Mouse (Mus musculus) macrophage (primary cell): Measurements from ENCODE around the gene Mtif3. TPM values are rescaled to one million over a fixed set of nuclear protein-coding genes. Genes with fewer than 3 reads are reported as not detected.
"Not testable (repeated sequence)": the region's sequence is repeated elsewhere in the genome, so short reads cannot be mapped to it uniquely, and the experiment has no call there.

Experiments used
- H3K27ac ChIP-seq: fragments of 350-480 bp; formaldehyde crosslinking; 2 replicates; pipeline ENCODE4 v1.9.0; 2021
- H3K36me3 ChIP-seq: fragments of 350-480 bp; formaldehyde crosslinking; 2 replicates; pipeline ENCODE4 v1.9.0; 2021; ENCODE audit errors: inconsistent target
- H3K4me3 ChIP-seq: fragments of 350-480 bp; formaldehyde crosslinking; 2 replicates; pipeline ENCODE4 v1.9.0; 2021; ENCODE audit errors: inconsistent target
- H3K79me2 ChIP-seq: fragments of 350-480 bp; formaldehyde crosslinking; 2 replicates; pipeline ENCODE4 v1.9.0; 2021; ENCODE audit errors: inconsistent target
- WGBS: methylation state at CpG from one replicate; pipeline ENCODE4 v1.1.7; 2026; ENCODE audit warnings: inconsistent platforms; ENCODE audit not compliant: missing documents; 5-methylcytosine and 5-hydroxymethylcytosine counted together
- polyA plus RNA-seq: library from polyadenylated mRNA; stranded (reverse); fragments of 250-400 nt; gene quantifications from 3 replicates; pipeline ENCODE4 v1.2.4, GENCODE M21; 2018; ENCODE audit warnings: inconsistent platforms

Gene Mtif3
- polyA plus RNA-seq, 1 experiment from 2014 or later = 31.4 TPM

DNA sequence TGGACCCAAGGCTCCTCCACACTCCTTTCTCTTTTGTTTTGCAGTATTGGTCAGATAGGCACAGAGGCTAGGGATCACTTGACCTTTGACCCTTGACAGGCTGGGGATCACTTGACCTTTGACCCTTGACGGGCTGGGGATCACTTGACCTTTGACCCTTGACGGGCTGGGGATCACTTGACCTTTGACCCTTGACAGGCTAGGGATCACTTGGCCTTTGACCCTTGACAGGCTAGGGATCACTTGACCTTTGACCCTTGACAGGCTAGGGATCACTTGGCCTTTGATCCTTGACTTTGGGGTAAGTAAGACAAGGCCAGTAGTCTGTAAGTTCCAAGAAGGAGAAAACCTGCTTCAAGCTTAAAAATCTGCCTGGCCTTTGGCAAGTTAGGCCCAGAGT lies 21.7 kb downstream of the Mtif3 start:
- not testable (repeated sequence) for H3K4me3 ChIP-seq
- no CpG with 5 or more reads among the region's 2 CpGs for WGBS

DNA sequence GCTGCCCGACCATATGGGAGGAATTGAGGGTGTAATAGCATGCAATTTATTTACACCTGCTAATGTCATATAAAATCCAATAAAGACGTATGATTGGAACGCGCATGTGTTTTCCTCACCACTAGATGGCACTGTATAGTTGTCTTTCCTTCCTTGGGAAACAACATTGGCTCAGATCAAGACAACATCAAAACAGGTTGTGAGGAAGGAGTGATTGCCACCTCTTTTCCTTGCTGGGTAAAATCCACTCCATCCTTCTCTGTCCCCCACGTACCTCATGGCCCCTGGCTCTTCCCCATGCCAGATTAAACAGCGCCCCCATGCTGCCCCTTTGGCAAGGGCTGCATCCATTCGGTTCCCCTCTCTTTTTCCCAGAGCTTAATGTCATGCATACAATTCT lies 23.4 kb downstream of the Mtif3 start:
- H3K4me3 ChIP-seq = no peak overlapping the region
- no peaks in the 10 kb centered on the region for H3K36me3 ChIP-seq
- 27% methylated on average over 7 of the region's 7 CpGs for WGBS
- H3K27ac ChIP-seq = no peak overlapping the region
- no peaks in the 10 kb centered on the region for H3K79me2 ChIP-seq

More for the DNA sequence above, 21.7 kb downstream of the Mtif3 start:
- H3K79me2 ChIP-seq, H3K27ac ChIP-seq, H3K36me3 ChIP-seq: not testable (repeated sequence)

DNA sequence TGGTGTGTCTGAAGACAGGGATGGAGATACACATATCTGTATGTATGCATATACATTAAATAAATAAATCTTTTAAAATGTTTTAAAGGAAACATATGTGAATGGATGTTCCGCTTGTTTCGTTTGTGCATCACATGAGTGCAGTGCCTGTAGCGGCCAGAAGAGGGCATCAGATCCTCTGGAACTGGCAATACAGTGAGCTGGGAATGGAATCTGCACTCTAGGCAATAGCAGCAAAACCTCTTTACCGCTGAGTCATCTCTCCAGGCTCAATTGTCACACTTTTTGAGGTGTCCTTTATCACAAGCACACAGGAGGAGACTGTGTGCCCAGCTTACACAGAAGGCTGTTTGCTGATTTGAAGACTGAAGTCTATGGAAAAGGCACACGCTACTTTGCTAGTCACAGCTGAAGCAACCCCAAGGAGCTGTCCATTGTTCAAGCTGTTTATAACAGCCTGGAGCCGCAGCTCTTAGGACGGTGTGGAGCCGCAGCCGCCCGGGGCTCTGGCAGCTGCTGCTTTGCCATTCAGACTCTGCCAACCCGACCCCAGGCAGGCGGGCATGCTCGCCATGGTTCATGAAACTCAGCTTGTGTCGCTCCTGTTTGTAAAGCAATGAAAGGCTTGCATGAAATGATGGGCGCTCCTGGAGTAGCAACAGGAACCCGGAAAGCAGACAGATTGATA lies 24.3 kb downstream of the Mtif3 start:
- 88% methylated on average over 16 of the region's 16 CpGs for WGBS

DNA sequence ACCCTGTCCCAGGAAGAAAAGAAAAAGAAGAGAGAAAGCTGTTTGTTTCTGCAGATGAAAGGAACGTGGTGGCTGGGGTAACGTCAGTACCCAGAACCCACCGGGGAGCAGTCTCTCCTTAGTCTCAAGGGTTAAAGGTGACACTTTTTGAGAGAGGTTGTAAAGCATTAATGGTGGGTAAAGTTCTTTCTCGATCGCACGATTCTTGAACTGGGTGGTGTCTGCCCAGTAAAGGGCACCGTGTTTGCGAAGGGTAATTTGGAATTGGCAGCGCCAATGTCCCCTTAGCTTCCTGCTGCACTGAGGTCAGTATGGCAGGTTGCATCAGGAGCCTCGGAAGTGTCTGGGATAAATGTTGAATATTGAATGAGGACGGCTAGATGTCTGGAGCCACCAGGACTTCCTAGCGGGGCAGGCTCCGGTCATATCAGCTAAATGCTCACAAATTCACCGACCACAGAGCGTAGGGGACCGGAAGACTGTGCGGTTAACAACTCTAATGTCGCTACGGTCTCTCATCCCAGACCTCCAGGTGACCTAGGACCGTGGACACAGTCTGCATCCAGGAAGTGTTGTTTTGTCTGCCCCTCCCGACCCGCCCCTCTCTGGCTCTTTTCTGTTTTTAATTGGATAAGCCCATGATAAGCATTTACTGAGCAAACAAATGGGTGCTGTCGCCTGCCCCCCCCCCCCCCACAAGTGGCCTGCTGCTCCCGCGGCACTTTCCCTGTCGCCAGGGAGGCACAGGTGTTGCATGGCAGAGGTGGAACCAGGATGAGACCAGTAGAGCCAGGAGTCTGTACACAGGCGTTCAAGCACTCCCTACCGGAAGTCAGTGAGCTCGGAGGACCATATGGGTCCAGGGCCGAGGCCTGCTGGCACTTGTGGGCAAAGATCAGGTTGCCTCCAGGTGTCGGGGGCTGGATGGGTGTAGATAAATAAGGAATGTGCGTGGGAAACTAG lies 25.8 kb downstream of the Mtif3 start:
- no peaks in the 10 kb centered on the region for H3K79me2 ChIP-seq

More for the DNA sequence above, 24.3 kb downstream of the Mtif3 start:
- Histone ChIP-seq H3K36me3 (no peaks in the 10 kb centered on the region), H3K27ac (no peak overlapping the region), H3K4me3 (no peak overlapping the region), H3K79me2 (no peaks in the 10 kb centered on the region)

DNA sequence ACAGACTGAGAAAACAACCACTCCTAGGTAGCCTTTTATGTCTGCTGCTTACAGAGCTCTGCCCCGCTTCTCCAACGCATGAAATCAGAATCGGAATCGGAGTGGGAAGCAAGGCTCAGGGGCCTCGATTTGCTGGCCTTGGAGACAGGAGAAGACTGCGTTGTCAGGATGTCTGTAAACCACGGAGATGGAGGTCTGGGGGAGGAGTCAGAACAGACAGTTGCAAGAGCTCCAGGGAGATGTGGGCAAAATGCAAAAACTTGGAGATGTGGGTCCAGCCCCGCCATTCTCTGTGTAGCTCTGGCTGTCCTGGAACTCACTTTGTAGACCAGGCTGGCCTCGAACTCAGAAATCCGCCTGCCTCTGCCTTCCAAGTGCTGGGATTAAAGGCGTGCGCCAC lies 30.1 kb downstream of the Mtif3 start:
- Histone ChIP-seq H3K4me3 (no peak overlapping the region), H3K79me2 (no peaks in the 10 kb centered on the region), H3K36me3 (no peaks in the 10 kb centered on the region), H3K27ac (no peak overlapping the region)
- 80% methylated on average over 12 of the region's 12 CpGs for WGBS

More for the DNA sequence above, 25.8 kb downstream of the Mtif3 start:
- no peak overlapping the region for H3K4me3 ChIP-seq
- 86% methylated on average over 28 of the region's 32 CpGs for WGBS
- no peaks in the 10 kb centered on the region for H3K36me3 ChIP-seq
- no peak overlapping the region for H3K27ac ChIP-seq

DNA sequence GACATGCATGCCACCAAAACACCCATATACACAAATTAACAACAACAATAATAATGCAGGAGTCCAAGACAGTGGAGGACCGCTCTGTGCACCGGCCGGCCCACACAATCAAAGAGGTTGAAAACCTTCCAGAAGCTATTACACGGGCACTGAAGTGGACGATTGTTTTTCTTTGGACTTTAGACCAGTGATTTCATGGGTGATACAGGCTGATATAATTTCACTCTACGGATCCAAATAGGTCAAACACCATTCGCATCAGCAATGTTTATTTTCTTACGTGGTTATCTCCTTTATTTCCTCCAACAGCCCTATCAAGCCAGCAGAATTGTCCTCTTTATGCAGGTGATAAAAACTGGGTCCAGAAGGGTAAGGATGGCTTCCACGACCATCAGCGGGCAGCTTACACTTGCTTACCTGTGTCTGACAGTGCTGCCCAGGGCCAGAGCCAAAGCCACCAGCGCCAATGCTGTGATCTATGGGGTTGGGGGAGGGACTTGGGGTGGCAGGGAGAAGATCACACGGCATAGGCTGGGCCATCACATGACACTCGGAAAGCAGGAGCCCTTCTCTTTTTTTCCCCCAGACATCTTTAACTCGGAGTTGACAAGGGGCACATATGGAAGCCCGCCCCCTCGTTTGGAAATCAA lies 31.6 kb downstream of the Mtif3 start:
- no peaks in the 10 kb centered on the region for H3K79me2 ChIP-seq
- WGBS = 87% methylated on average over 16 of the region's 16 CpGs

DNA sequence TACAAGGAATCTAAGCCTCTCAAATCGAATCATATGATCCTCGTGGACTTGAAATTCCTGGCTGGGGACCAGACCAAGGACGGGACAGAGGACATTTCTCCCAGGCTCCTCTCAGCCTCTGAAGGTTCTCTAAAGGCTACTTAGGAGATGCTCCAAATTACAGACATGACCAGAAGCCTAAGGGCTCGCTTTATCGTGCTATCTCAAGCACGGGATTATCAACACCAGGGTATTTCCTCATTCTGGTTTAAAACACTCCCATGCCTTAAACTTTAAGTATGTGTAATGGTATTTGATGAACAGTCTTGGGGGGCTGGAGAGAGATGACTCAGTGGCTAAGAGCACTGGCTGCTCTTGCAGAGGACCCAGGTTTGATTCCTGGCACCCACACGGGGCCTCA lies 32.2 kb downstream of the Mtif3 start:
- no peak overlapping the region for H3K27ac ChIP-seq
- H3K79me2 ChIP-seq = no peaks in the 10 kb centered on the region
- 95% methylated on average over 5 of the region's 7 CpGs for WGBS
- H3K36me3 ChIP-seq = no peaks in the 10 kb centered on the region
- H3K4me3 ChIP-seq = no peak overlapping the region

More for the DNA sequence above, 31.6 kb downstream of the Mtif3 start:
- Histone ChIP-seq H3K36me3 (no peaks in the 10 kb centered on the region), H3K27ac (no peak overlapping the region), H3K4me3 (no peak overlapping the region)

DNA sequence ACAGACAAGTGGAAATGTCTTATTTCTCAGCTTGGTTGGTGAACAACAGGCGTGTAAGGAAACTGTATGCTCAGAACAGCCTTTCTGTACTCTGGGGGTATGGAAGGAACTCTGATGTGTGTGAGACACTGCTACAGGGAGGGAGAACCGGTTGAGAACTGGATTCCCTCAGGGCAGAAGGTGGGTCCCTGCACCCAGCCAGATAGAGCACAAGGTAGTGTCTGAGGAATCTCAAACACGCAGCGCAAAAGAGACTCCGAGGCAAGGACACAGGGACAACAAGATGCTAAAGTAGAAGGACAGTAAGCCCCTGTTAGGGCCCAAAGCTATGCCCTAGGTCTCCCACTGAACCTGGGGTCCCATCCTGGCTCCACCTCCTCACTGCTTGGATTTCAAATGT lies 36.9 kb downstream of the Mtif3 start:
- WGBS = 90% methylated on average over 5 of the region's 5 CpGs
- no peaks in the 10 kb centered on the region for H3K79me2 ChIP-seq
- H3K36me3 ChIP-seq = no peaks in the 10 kb centered on the region
- H3K4me3 ChIP-seq = no peak overlapping the region
- no peak overlapping the region for H3K27ac ChIP-seq

DNA sequence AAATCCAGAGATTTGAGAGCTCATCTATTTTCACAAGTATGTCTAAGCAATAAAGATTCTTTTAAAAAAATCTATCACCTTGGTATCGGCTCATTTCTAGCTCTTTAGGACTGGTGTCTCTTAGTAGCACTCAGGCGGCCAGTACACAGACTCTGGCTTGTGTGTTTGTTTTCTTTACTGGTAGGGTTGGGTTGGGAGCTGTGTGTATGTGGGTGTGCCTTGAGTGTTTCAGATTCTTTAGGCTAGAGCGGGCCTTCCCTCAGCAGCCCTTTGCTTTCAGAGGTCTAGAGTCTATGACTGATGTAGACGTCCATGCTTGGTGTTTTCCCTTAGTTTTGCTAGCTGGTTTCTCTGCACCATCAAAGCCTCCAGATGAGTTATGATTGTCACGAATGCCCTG lies 40.1 kb downstream of the Mtif3 start:
- no peak overlapping the region for H3K4me3 ChIP-seq
- no peaks in the 10 kb centered on the region for H3K79me2 ChIP-seq
- H3K27ac ChIP-seq = no peak overlapping the region
- WGBS = 90% methylated on average over 5 of the region's 5 CpGs
- no peaks in the 10 kb centered on the region for H3K36me3 ChIP-seq

DNA sequence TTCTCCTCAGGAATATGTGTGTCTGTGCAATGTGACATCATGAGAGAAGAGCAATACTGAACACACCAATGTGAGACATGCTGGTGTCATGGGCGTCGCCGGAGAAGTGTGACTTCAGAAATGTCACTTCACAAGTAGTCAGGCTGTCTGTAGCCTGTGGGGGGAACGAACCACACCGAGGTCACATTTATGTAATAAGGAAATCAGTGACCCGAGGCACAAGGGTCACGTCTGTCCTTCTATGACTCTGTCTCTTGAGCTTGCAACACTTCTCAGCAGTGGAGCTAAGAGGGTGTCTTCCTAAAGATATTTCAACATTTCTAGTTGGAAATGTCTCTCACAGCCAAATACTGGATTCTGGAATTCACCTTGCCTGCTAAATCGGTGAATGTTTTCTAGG lies 42.4 kb downstream of the Mtif3 start:
- Histone ChIP-seq H3K79me2 (no peaks in the 10 kb centered on the region), H3K27ac (no peak overlapping the region), H3K36me3 (no peaks in the 10 kb centered on the region), H3K4me3 (no peak overlapping the region)
- WGBS = 55% methylated on average over 8 of the region's 8 CpGs

DNA sequence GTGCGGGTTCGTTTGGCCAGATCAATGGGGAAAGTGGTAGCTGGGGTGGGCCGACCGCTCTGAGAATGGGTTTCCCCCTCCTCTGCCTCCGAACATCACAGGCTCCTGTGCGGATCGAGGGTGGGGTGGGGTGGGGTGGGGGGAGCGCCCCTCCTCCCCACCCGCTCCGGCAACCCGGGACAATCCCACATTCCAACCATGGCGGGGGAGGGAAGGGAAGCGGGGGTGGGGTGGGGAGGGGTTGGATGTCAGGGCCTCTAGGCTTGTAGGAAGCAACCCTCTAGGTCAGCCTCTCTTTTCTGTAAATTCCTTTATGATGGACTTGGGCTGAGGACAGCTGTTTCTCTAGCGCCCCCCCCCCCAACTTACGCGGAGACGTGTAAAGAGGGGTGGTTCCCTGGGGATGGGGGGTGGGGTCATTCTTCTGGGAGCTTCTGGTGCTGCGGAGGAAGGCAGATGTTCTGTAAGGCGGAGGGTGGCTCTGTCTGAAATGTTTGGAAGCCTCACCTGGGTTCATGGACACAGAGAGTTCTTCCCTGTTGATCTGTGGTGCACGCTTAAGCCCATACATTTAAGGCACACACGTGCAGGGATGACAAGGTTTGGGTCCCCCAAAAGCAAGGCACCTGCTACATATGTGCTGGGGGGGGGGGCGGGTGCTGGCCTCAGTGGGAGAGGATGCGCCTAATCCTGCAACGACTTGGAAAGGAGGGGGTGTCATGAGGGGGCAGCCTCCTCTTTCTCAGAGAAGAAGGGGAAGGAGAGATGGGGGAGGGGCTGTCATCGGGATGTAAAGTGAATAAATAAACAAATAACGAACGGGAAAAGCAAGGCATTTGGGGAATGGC lies 43.1 kb downstream of the Mtif3 start:
- Histone ChIP-seq H3K79me2 (no peaks in the 10 kb centered on the region), H3K27ac (no peak overlapping the region), H3K4me3 (no peak overlapping the region), H3K36me3 (no peaks in the 10 kb centered on the region)
- WGBS = 18% methylated on average over 24 of the region's 27 CpGs

DNA sequence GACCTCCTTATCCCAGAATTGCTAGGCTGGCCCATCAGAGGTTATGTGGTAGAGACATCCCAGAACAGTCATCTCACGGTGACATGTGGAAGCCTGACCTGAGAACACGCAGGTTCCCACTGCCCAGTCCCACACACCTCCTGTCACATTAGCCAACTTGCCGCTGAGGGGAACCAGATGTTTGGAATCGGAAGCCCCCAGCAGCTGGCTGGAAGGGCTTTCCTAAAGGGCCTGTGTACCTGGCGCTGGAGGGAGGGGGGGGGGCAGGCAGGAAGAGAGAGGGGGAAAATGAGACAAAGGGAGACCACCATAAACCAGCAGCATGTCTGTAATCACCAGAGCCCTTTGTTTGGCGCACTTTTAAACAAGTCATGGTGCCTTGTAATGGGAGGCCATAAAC lies 43.7 kb downstream of the Mtif3 start:
- Histone ChIP-seq H3K79me2 (no peaks in the 10 kb centered on the region), H3K27ac (no peak overlapping the region), H3K36me3 (no peaks in the 10 kb centered on the region), H3K4me3 (no peak overlapping the region)
- 68% methylated on average over 5 of the region's 6 CpGs for WGBS

DNA sequence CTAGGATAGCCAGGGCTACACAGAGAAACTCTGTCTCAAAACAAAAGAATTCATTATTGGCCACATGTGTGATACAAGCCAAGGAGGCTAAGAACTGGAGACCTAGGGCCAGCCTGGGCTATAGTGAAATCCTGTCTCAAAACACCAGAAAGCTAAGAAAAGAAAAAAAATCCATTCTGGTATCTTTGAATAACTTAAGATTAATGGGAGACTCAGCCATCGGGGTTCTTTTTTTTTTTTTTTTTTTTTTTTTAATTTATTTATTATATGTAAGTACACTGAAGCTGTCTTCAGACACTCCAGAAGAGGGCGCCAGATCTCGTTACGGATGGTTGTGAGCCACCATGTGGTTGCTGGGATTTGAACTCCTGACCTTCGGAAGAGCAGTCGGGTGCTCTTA lies 46.2 kb downstream of the Mtif3 start:
- H3K36me3 ChIP-seq, H3K79me2 ChIP-seq: not testable (repeated sequence)

DNA sequence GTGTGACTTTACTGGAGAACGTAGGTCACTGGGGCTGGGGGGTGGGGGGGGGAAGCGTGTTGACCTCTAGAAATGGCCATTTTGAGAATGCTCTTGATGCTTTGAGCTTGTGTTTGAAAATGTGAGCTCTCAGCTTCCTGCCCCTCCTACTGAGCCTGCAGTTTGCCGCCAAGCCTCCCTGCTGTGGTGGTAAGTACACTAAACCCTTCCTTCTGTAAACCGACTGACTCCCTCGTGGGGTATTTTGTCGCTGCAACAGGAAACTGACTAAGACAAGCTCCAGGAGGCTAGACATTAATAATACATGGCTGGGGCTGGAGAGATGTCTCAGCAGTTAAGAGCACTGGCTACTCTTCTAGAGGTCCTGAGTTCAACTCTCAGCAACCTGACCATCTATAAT lies 46.8 kb downstream of the Mtif3 start:
- Histone ChIP-seq H3K79me2 (no peaks in the 10 kb centered on the region), H3K36me3 (no peaks in the 10 kb centered on the region), H3K27ac (no peak overlapping the region), H3K4me3 (no peak overlapping the region)
- 11% methylated on average over 5 of the region's 6 CpGs for WGBS

More for the DNA sequence above, 46.2 kb downstream of the Mtif3 start:
- not testable (repeated sequence) for H3K4me3 ChIP-seq, H3K27ac ChIP-seq
- 100% methylated on average over 2 of the region's 6 CpGs for WGBS
